Mouse (Mus musculus): ENCODE measurements around the gene Pecr.
"Not testable (repeated sequence)": the region's sequence is repeated elsewhere in the genome, so short reads cannot be mapped to it uniquely, and the experiment has no call there.

Pecr gene

DNA sequence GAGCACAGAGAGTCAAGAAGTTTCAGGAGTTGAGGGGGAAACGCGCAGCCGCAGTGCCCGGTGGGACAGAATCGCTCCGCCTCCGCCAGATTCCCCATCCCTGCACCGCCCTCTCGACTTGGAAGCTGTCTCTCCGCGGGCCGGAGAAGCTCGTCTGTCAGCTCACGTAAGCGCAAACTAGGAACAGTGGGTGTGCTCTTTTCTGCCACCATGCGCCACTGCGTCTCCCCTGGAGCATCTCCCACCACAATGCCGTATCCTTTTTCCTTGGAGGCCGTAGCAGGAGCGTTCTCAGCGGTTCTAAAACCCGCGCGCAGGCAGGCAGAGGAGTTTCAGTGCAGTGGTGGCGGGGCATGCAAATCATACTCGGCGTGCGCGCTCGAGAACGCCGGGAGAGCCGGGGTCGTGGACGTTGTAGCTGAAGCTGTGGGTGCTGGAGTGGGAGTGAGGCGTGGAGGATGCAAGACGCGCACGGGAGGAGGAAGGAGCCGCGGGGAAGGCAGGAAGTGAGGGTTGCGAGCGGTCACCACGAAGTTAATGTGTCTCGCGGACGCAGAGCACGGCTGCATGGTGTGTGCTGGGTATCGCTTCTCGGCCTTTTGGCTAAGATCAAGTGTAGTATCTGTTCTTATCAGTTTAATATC lies 47.6 kb downstream of the Pecr start:
- DNase-seq (ENCODE audit: low spot score): peak; percentile 90

DNA sequence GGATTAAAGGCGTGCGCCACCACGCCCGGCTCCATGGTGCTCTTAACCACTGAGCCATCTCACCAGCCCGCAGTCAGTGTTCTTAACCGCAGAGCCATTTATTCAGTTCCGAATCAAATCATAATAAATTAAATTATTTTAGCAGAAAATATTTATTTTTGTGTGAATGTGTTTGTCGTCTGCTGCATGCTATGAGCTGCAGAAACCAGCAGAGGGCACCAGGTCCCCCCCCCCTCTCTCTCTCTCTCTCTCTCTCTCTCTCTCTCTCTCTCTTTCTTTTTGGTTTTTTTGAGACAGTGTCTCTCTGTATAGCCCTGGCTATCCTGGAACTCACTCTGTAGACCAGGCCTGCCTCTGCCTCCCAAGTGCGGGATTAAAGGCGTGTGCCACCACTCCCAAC lies 51.5 kb downstream of the Pecr start:
- DNase-seq (ENCODE audit: low spot score): not testable (repeated sequence)

DNA sequence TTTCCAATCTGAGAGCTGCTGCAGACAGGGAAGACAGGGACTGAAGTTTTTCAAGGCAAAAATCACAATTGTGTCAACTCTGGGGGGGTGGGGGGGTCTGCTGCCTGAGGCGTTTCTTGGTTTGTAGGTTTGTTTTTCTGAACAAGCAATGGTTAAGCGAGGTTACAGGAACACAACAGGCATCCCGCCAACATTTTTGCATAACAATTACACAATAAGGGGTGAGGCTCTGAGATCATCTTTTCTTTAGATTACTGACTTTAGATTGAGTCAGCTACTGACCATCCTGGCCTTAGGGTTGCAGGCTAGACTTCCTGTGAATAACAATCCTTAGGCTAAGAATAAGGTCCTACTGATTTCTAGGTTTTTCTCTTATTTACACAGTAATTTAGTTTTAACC lies 55.1 kb downstream of the Pecr start:
- no peak for DNase-seq (ENCODE audit: low spot score)

DNA sequence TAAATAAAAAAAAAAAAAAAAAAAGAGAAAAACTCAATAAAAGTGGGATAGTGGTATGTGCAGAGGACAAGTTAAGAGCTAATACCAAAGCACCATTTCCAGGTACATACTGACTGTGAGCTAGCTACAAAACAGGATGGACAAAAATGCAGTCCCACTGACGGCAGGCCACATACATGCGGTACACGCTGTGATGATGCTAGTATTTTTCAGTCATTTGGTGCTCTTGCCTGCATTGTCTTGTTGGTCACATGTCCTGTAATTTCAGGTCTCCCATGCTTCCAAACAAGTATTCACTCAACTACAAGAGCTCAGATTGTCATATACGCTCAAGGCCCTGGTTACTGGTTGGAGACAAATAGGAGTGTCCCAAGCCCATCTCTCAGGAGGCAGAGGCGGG lies 56.6 kb downstream of the Pecr start:
- no peak for DNase-seq (ENCODE audit: low spot score)

DNA sequence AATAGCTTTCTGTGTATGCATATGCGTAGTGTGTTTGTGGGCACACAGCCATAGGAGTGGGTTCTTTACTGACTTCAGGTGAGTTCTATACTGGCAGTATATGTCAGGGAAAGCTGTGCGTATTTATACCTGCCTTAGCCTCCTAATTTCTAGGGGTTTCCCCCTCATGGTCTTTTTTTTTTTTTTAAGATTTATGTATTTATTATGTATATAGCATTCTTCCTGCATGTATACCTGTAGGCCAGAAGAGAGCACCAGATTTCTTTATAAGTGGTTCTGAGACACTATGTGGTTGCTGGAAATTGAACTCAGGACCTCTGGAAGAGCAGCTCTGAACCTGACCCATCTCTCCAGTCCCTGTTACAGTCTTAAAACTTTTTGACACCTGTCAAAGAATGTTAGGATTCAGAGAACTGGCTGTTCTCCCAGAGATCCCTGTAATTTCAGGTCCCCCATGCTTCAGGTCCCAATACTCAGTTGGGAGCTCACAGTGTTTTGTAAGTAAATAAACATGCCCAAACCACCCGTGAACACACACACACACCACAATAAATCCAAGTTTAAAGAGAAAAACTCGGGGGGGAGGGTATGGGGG lies 57.1 kb downstream of the Pecr start:
- no peak for DNase-seq (ENCODE audit: low spot score)

DNA sequence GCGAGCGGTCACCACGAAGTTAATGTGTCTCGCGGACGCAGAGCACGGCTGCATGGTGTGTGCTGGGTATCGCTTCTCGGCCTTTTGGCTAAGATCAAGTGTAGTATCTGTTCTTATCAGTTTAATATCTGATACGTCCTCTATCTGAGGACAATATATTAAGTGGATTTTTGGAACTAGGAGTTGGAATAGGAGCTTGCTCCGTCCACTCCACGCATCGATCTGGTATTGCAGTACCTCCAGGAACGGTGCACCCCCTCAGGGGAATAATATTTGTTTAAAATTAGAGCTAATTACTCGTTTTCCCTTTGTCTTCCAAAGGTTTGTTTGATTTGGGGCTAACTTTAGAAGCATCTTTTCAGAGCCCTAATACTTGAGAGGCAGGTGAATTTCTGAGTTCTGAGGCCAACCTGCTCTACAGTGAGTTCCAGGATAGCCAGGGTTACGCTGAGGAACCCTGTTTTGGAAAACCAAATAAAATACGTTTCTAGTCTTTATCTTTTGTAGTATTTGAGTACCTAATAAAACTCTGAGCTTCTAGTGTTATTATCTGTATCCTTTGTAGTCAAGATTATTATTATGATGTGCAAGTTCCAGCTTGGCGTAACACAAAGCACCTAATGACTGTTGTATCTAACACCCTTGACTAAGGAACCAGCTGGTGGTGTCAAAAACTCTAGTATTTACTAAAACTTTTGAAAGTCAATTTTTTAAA lies 57.8 kb downstream of the Pecr start:
- peak; percentile 93 for DNase-seq (ENCODE audit: low spot score)

DNA sequence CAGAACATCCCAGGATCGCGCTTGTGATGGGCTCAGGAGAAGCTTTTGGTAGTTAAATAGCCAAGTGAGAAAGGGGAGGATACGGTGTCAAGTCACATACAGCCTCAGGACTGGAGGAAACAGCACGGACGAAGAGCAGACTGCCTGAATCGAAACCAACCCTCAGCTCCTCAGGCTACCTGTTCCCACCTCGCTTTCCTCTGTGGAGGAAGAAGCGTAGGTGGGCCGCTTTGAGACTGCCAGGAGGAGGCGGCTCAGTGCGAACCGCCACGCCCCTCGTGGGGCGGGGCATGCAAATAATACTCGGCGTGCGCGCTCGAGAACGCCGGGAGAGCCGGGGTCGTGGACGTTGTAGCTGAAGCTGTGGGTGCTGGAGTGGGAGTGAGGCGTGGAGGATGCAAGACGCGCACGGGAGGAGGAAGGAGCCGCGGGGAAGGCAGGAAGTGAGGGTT lies 58.4 kb downstream of the Pecr start:
- peak; percentile 90 for DNase-seq (ENCODE audit: low spot score)

DNA sequence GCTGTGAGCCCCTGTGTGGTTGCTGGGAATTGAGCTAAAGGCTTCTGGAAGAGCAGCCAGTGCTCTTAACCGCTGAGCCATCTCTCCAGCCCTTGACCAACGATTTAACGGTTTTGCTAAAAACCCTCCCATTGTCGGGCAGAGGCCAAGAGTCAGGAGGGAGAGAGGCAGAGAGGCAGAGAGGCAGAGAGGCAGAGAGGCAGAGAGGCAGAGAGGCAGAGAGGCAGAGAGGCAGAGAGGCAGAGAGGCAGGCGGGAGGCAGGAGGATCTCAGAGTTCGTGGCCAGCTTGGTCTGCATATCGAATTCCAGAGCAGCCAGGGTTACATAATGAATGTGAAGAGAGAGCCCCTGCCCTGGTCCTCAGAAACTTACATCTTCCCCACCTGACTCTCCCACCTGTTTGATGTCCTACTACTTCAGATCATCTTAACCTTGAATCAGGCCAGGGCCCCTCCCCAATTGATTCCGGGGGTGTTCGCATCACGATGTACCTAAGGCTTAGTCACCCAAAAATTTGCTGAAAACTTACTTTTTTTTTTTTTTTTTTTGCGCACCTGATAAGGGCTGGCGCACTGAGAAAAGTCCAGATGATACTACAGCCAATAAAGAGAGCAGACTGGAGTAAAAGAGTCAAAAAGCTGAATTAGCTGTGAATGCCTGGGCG lies 58.9 kb downstream of the Pecr start:
- no peak for DNase-seq (ENCODE audit: low spot score)

DNA sequence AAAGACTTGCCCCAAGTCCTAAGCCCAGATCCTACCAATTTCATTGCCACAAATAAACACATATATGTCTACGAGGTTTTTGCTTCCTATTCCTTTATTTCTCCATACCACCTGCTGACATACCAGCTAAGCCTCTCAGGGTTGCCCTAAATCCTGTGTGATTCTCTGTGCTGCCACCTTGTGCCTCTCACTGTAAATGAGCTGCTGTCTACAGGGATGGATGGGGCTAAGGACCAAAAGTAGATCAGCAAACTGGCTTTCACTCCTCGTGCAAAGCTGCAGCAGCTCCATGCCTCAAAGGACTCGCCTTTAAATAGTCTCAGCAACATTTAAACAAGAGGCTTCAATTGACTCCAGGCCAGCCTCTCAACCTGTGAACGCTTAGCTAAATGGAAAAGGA lies 64.1 kb downstream of the Pecr start:
- no peak for DNase-seq (ENCODE audit: low spot score)

DNA sequence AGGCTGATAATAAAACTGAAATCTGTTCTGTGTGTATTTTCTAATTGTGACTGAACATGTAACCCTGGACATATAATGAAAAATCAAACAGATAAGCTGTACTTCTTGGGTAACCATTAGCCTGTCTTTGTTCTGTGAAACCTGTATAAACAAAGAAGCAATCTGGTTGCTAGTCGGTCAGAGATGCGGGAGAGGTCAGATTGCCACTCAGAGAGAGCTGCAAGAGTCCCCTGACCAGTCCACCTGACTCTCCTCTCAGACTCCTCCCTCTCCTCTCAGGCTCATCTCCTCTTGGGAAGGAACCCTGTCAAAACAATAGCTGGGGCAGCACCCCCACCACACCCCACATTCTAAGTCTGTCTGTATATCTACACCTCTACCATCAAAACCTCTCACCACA lies 65.0 kb downstream of the Pecr start:
- no peak for DNase-seq (ENCODE audit: low spot score)

DNA sequence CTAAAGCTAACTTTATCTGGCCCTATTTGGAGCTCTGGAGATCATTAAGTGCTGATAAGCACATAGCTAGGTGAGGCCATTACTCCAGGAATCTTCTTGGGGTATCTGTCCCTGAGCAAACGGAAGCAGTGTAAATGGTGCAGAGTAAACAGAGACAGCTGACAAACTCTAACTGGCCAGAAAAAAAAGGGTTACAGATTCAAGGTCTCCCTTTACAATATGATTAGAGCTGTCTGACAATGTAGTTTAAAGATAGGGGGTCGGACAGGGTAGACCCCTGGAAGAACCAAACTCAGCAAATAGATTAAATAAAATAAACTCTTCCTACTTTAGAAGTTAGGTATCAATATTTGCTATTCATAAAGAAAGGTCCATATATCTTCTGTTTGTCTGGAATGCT lies 65.5 kb downstream of the Pecr start:
- DNase-seq (ENCODE audit: low spot score): no peak

DNA sequence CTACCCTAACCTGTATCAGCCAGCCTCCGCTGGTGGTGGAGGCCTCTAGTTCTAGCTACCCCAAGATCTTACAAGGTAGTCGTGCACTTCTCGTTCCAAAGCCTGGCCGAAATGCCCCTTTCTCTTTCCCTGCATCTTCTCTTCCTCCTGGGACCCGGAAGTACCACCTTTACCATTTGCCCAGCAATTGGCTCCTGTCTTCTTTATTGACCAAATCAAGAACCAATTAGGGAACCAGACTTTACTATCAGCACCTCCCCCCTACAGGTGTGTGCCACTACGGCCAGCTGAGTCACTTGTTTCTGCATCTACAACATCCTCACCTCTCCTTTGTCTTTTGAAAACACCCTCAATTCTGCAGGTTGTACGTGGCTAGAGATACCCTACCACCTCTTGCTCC lies 67.4 kb downstream of the Pecr start:
- DNase-seq (ENCODE audit: low spot score): no peak

DNA sequence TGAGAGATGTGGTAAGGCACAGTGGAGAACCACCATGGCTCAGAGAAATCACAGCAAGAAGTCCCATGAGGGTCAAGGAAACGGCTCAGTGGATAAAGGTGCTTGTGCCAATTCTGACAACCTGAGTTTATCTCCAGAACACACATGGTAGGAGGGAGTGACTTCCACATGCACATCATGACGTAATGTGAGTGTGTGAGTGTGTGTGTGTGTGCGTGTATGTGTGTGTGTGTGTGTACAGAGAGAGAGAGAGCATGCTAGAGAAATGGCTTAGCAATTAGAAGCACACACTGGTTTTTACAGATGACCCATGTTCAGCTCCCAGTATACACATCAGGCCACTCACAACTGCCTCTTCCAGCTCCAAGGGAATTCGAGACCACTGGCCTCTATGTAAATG lies 68.9 kb downstream of the Pecr start:
- no peak for DNase-seq (ENCODE audit: low spot score)

DNA sequence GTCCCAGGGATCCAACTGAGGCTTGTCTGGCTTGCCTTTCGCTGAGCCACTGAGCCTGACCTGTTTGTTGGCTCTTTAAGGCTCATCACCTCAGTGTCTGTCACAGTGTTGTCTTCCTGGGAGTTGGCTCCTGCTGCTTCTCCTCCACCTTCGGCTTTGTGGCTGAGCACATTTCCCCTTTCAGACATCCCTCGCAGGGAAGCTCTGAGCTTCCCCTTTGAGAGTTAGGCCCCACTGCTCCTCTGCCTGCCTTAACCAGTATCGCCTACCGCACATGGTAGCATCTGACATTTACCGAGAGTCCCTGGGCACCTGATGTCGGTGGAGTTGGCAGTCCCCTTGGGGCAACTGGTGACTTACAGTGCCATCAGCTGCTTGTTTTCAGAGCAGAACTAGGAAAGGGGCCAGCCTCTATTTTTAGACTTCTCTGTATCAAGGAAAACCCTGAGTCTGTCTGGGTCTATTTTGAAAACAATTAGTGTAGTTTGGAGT lies 69.6 kb downstream of the Pecr start:
- DNase-seq (ENCODE audit: low spot score): no peak

DNA sequence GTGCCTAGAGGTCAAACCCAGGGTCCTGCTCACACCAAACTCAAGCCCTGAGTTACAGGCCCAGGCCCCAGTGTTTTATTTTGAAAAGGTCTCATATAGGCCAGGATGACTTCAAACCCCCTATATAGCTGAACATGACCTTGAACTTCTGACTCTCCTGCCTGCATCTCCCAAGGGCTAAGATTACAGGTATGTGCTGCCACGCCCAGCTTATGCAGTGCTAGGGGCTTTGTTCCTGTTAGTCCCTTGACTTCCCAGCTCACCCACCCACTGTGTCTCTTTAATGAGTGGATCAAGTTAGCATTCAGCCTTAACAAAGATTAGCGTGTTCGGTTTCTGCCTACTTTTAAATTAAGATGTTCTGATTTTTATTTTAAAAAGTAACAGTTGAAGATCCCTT lies 70.2 kb downstream of the Pecr start:
- DNase-seq (ENCODE audit: low spot score): no peak

DNA sequence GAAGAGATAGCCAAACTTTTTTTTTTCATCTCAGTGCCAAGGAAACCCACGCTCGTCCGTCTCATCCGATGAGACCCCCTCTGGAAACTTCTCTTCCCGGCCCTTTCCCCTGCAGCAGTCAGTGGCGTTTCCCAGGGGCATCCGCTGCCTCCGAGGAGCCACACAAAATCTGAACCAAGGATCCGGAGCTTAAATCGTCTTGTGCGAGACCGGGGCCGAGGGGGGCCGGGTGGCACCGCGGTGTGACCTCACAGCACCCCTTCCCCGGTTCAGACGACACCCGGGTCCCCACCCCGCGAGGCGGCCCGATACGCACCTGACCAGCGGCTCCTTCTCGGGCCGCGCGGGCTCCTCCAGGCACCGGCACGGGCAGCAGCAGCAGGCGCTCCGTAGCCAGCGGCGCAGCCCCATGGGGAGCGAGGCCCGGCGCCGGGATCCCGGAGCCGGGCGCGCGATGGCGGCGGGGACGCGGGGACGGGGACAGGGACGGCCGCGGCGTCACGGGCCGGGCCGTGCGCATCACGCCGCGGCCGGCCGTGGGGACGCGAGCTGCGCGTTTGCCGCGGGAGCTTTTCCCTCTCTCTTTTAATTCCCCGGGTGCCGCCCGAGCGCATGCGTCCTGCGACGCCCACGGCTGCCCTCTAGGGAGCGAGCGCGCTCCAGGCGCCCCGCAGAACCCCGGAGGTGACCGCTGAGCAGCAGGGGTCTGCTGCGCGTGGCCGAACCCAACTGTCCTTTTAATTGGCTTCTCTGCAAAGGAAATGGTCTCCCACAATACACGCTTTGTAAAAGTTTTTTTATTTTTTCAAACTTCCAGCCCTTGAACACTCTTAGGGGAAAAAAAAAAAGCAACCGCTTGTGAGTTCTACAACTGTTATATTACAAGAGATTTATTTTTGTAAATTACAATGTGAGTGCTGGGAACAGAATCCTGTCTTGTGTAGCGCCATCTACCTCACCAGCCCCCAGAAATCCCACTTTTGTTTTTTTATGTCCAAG lies 72.1 kb downstream of the Pecr start, which contains the start of gene Mreg:
Gene Mreg (minus strand): TSS at position 607 of the 999 bp plus-strand sequence.
- DNase-seq (ENCODE audit: low spot score): peak; percentile 77

DNA sequence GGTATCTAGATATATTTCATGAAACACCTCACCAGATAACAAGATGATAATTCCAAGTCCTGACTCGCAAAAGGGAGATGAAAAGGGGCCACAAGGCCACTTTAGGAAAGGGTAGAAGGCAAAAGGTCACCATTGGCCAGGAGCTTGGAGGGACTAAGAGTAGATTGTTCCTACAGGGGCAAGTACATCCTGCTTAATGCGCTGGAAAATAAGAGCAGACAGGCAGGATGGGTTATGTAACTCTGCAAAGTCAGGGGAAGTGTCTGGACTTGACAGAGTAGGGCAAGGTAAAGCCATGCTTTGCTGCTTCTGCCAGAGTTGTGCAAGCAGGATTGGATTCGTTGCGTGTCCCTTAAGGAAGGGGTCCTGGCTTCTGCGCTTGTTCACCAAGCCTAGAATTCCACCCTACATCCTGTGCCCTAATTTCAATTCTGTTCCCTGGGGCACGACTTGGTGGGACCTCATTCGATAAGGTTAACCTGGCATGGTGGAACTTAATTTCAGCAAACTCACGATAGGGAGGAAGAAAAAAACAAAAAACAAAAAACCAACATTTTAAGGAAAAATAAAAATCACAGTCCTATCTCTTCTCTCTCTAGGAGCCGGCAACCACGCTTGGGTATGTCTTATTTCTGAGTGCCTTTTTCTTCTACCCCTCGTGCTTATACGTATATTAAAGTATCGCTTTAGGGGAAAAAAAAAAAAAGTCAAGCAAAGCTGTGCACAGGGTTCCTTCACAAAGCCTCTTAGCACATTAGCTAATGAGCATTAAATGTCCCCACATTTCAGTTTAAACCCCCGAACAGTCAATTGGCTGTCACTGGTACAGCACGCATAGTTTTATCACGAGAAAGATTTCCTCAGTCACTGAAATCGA lies 73.1 kb downstream of the Pecr start:
- peak; percentile 30 for DNase-seq (ENCODE audit: low spot score)

Data from embryo, embryonic 10.5 days (tissue).